Mouse (Mus musculus) erythroblast, embryonic 14.5 days (primary cell): ENCODE data around the gene Eif4b.

Source experiments
- GATA1 ChIP-seq: IDR thresholded peaks from 2 replicates; pipeline ENCODE4 v1.6.1; 2012; ENCODE audit warnings: low read length, inconsistent platforms, mixed read lengths
- TAL1 ChIP-seq: IDR thresholded peaks from 3 replicates; pipeline ENCODE4 v1.6.1; 2012; ENCODE audit warnings: low read length, inconsistent platforms, mixed read lengths

- TF ChIP-seq TAL1 (no peak), GATA1 (no peak)
Observed at GRCm38 (mm10) chr15:102044745-102045144, 28.8 kb upstream of the Eif4b start.
